Mouse (Mus musculus) kidney, postnatal 10 days (tissue): Measurements from ENCODE around the gene Hoxb3.
A peak's percentile ranks its signal among the peaks of the same experiment; 100 is the strongest.

ENCODE experiments used
- DNase-seq: peaks from one replicate; pipeline ENCODE4 v3.0.0; 2021; ENCODE audit warnings: mixed read lengths

The Hoxb3 gene

GRCm38 (mm10) chr11:96354376-96354775 is 31.2 kb downstream of the Hoxb3 start:
- DNase-seq, result peak; percentile 82

- no peak for DNase-seq
Measured at GRCm38 (mm10) chr11:96354801-96355311, 31.7 kb downstream of the Hoxb3 start.

GRCm38 (mm10) chr11:96363807-96364206 is 40.7 kb downstream of the Hoxb3 start:
- peak; percentile 43 for DNase-seq

GRCm38 (mm10) chr11:96365441-96366091 is 42.4 kb downstream of the Hoxb3 start, which contains the start of gene Hoxb1:
TSS of gene Hoxb1 (plus strand) at chr11:96365752.
- DNase-seq, result no peak

GRCm38 (mm10) chr11:96366092-96367041 is 43.2 kb downstream of the Hoxb3 start:
- peak; percentile 61 for DNase-seq

- DNase-seq, result no peak
Measured at GRCm38 (mm10) chr11:96367141-96367540, 44.0 kb downstream of the Hoxb3 start.

GRCm38 (mm10) chr11:96368686-96369085 is 45.6 kb downstream of the Hoxb3 start:
- DNase-seq, result no peak

GRCm38 (mm10) chr11:96369140-96369539 is 46.0 kb downstream of the Hoxb3 start:
- no peak for DNase-seq

- no peak for DNase-seq
Measured at GRCm38 (mm10) chr11:96371726-96372125, 48.6 kb downstream of the Hoxb3 start.

GRCm38 (mm10) chr11:96372519-96372918 is 49.4 kb downstream of the Hoxb3 start:
- no peak for DNase-seq

GRCm38 (mm10) chr11:96374810-96375209 is 51.7 kb downstream of the Hoxb3 start:
- DNase-seq, result no peak

- DNase-seq, result no peak
Measured at GRCm38 (mm10) chr11:96383381-96383780, 60.3 kb downstream of the Hoxb3 start.

GRCm38 (mm10) chr11:96387635-96388034 is 64.5 kb downstream of the Hoxb3 start:
- DNase-seq, result no peak

- DNase-seq, result peak; percentile 44
Measured at GRCm38 (mm10) chr11:96396772-96397626, 73.9 kb downstream of the Hoxb3 start.
